Mouse (Mus musculus): ENCODE data around the gene Foxn3. TPM values are rescaled to one million over a fixed set of nuclear protein-coding genes. Genes with fewer than 3 reads are reported as not detected.

Gene Foxn3
- polyA plus RNA-seq, 1 experiment from 2014 or later: 65.2 TPM

GRCm38 (mm10) chr12:99467884-99468311 lies 95.5 kb downstream of the Foxn3 start:
- Histone ChIP-seq H3K27me3 (ENCODE audit: insufficient read depth, poor library complexity, severe bottlenecking) (no peaks in the 10 kb centered on the region), H3K9me3 (no peaks in the 10 kb centered on the region), H3K36me3 (no peaks in the 10 kb centered on the region), H3K4me3 (no peak overlapping the region), H3K4me1 (peaks cover 23% of the 10 kb centered on the region), H3K27ac (no peak overlapping the region)
- WGBS: 69% methylated on average over 15 of the region's 15 CpGs
- no peak for DNase-seq (ENCODE audit: low spot score)

GRCm38 (mm10) chr12:99467256-99467883 lies 96.0 kb downstream of the Foxn3 start:
- H3K4me1 ChIP-seq: peaks cover 23% of the 10 kb centered on the region
- no peak overlapping the region for H3K27ac ChIP-seq
- H3K4me3 ChIP-seq: no peak overlapping the region
- DNase-seq (ENCODE audit: low spot score): no peak
- H3K36me3 ChIP-seq: no peaks in the 10 kb centered on the region
- no peaks in the 10 kb centered on the region for H3K27me3 ChIP-seq (ENCODE audit: insufficient read depth, poor library complexity, severe bottlenecking)
- H3K9me3 ChIP-seq: no peaks in the 10 kb centered on the region
- 88% methylated on average over 12 of the region's 12 CpGs for WGBS

- no peak overlapping the region for H3K27ac ChIP-seq
- no peaks in the 10 kb centered on the region for H3K9me3 ChIP-seq
- 81% methylated on average over 5 of the region's 5 CpGs for WGBS
- no peaks in the 10 kb centered on the region for H3K36me3 ChIP-seq
- peaks cover 23% of the 10 kb centered on the region for H3K4me1 ChIP-seq
- no peak overlapping the region for H3K4me3 ChIP-seq
- H3K27me3 ChIP-seq (ENCODE audit: insufficient read depth, poor library complexity, severe bottlenecking): no peaks in the 10 kb centered on the region
- DNase-seq (ENCODE audit: low spot score): no peak
These were observed 97.0 kb downstream of the Foxn3 start for GRCm38 (mm10) chr12:99466426-99466825.

- DNase-seq (ENCODE audit: low spot score): no peak
- WGBS: 74% methylated on average over 5 of the region's 5 CpGs
- Histone ChIP-seq H3K4me3 (no peak overlapping the region), H3K4me1 (peaks cover 15% of the 10 kb centered on the region; the same call in 1 of the 2 replicates), H3K27ac (no peak overlapping the region), H3K36me3 (no peaks in the 10 kb centered on the region), H3K27me3 (ENCODE audit: insufficient read depth, poor library complexity, severe bottlenecking) (no peaks in the 10 kb centered on the region), H3K9me3 (no peaks in the 10 kb centered on the region)
These were observed 99.1 kb downstream of the Foxn3 start for GRCm38 (mm10) chr12:99464291-99464690.

GRCm38 (mm10) chr12:99462846-99463245 lies 100.5 kb downstream of the Foxn3 start:
- H3K27me3 ChIP-seq (ENCODE audit: insufficient read depth, poor library complexity, severe bottlenecking): no peaks in the 10 kb centered on the region
- WGBS: 95% methylated on average over 1 of the region's 1 CpGs
- H3K36me3 ChIP-seq: no peaks in the 10 kb centered on the region
- no peaks in the 10 kb centered on the region for H3K9me3 ChIP-seq
- peaks cover 10% of the 10 kb centered on the region; the same call in 1 of the 2 replicates for H3K4me1 ChIP-seq
- no peak for DNase-seq (ENCODE audit: low spot score)
- no peak overlapping the region for H3K27ac ChIP-seq
- H3K4me3 ChIP-seq: no peak overlapping the region

- Histone ChIP-seq H3K9me3 (no peaks in the 10 kb centered on the region), H3K4me1 (peaks cover 13% of the 10 kb centered on the region; the same call in 1 of the 2 replicates), H3K27me3 (ENCODE audit: insufficient read depth, poor library complexity, severe bottlenecking) (no peaks in the 10 kb centered on the region), H3K27ac (no peak overlapping the region), H3K36me3 (no peaks in the 10 kb centered on the region), H3K4me3 (no peak overlapping the region)
- DNase-seq (ENCODE audit: low spot score): no peak
These were observed 101.1 kb downstream of the Foxn3 start for GRCm38 (mm10) chr12:99462302-99462701.

GRCm38 (mm10) chr12:99457521-99458205 lies 105.7 kb downstream of the Foxn3 start:
- no peaks in the 10 kb centered on the region for H3K9me3 ChIP-seq
- peaks cover 9% of the 10 kb centered on the region; the same call in 1 of the 2 replicates for H3K4me1 ChIP-seq
- H3K36me3 ChIP-seq: no peaks in the 10 kb centered on the region
- H3K4me3 ChIP-seq: no peak overlapping the region
- WGBS: 62% methylated on average over 10 of the region's 10 CpGs
- no peak overlapping the region for H3K27ac ChIP-seq
- H3K27me3 ChIP-seq (ENCODE audit: insufficient read depth, poor library complexity, severe bottlenecking): no peaks in the 10 kb centered on the region
- no peak for DNase-seq (ENCODE audit: low spot score)

GRCm38 (mm10) chr12:99455580-99455979 lies 107.8 kb downstream of the Foxn3 start:
- H3K27me3 ChIP-seq (ENCODE audit: insufficient read depth, poor library complexity, severe bottlenecking): no peaks in the 10 kb centered on the region
- H3K4me3 ChIP-seq: no peak overlapping the region
- 92% methylated on average over 8 of the region's 8 CpGs for WGBS
- H3K9me3 ChIP-seq: no peaks in the 10 kb centered on the region
- no peak for DNase-seq (ENCODE audit: low spot score)
- no peak overlapping the region for H3K27ac ChIP-seq
- H3K36me3 ChIP-seq: no peaks in the 10 kb centered on the region
- H3K4me1 ChIP-seq: peaks cover 9% of the 10 kb centered on the region; the same call in 1 of the 2 replicates

GRCm38 (mm10) chr12:99454394-99454793 lies 109.0 kb downstream of the Foxn3 start:
- H3K4me3 ChIP-seq: no peak overlapping the region
- 71% methylated on average over 9 of the region's 9 CpGs for WGBS
- H3K4me1 ChIP-seq: peaks cover 9% of the 10 kb centered on the region; the same call in 1 of the 2 replicates
- H3K27me3 ChIP-seq (ENCODE audit: insufficient read depth, poor library complexity, severe bottlenecking): no peaks in the 10 kb centered on the region
- no peaks in the 10 kb centered on the region for H3K36me3 ChIP-seq
- H3K27ac ChIP-seq: no peak overlapping the region
- DNase-seq (ENCODE audit: low spot score): no peak
- no peaks in the 10 kb centered on the region for H3K9me3 ChIP-seq

- 62% methylated on average over 4 of the region's 4 CpGs for WGBS
- H3K4me3 ChIP-seq: no peak overlapping the region
These were observed 109.6 kb downstream of the Foxn3 start for GRCm38 (mm10) chr12:99453797-99454196.

GRCm38 (mm10) chr12:99450076-99450475 lies 113.3 kb downstream of the Foxn3 start:
- WGBS: 87% methylated on average over 6 of the region's 6 CpGs

More at GRCm38 (mm10) chr12:99453797-99454196, 109.6 kb downstream of the Foxn3 start:
- Histone ChIP-seq H3K4me1 (peaks cover 9% of the 10 kb centered on the region; the same call in 1 of the 2 replicates), H3K27ac (no peak overlapping the region), H3K36me3 (0 out of 2 replicates have a peak, but pooled peaks cover 3% of the 10 kb centered on the region), H3K27me3 (ENCODE audit: insufficient read depth, poor library complexity, severe bottlenecking) (no peaks in the 10 kb centered on the region), H3K9me3 (no peaks in the 10 kb centered on the region)
- no peak for DNase-seq (ENCODE audit: low spot score)

GRCm38 (mm10) chr12:99447791-99448190 lies 115.6 kb downstream of the Foxn3 start:
- Histone ChIP-seq H3K36me3 (0 out of 2 replicates have a peak, but pooled peaks cover 5% of the 10 kb centered on the region), H3K27ac (no peak overlapping the region), H3K27me3 (ENCODE audit: insufficient read depth, poor library complexity, severe bottlenecking) (no peaks in the 10 kb centered on the region), H3K9me3 (no peaks in the 10 kb centered on the region), H3K4me3 (no peak overlapping the region), H3K4me1 (peaks cover 6% of the 10 kb centered on the region; the same call in 1 of the 2 replicates)
- DNase-seq (ENCODE audit: low spot score): no peak
- 85% methylated on average over 5 of the region's 5 CpGs for WGBS

More at GRCm38 (mm10) chr12:99450076-99450475, 113.3 kb downstream of the Foxn3 start:
- H3K27ac ChIP-seq: no peak overlapping the region
- H3K4me3 ChIP-seq: no peak overlapping the region
- 0 out of 2 replicates have a peak, but pooled peaks cover 5% of the 10 kb centered on the region for H3K36me3 ChIP-seq
- no peak for DNase-seq (ENCODE audit: low spot score)
- H3K9me3 ChIP-seq: no peaks in the 10 kb centered on the region
- H3K27me3 ChIP-seq (ENCODE audit: insufficient read depth, poor library complexity, severe bottlenecking): no peaks in the 10 kb centered on the region
- peaks cover under 1% of the 10 kb centered on the region; the same call in 1 of the 2 replicates for H3K4me1 ChIP-seq

GRCm38 (mm10) chr12:99445018-99445674 lies 118.2 kb downstream of the Foxn3 start:
- Histone ChIP-seq H3K9me3 (no peaks in the 10 kb centered on the region), H3K4me1 (peaks cover 6% of the 10 kb centered on the region; the same call in 1 of the 2 replicates), H3K27ac (no peak overlapping the region), H3K36me3 (0 out of 2 replicates have a peak, but pooled peaks cover 5% of the 10 kb centered on the region), H3K4me3 (no peak overlapping the region), H3K27me3 (ENCODE audit: insufficient read depth, poor library complexity, severe bottlenecking) (no peaks in the 10 kb centered on the region)
- 79% methylated on average over 6 of the region's 6 CpGs for WGBS
- no peak for DNase-seq (ENCODE audit: low spot score)

Data from heart, embryonic 10.5 days (tissue).